Mouse (Mus musculus): ENCODE results near the gene Vmn1r158. TPM values are rescaled to one million over a fixed set of nuclear protein-coding genes. Genes with fewer than 3 reads are reported as not detected.

Vmn1r158 gene
- polyA plus RNA-seq (2014; fragmentation: Illumina TruSeq; extraction: RNeasy Lipid Tissue Mini Kit (QIAGEN cat#74804); ENCODE audit: low read depth, low replicate concordance) = not detected

GRCm38 (mm10) chr7:22790682-22791081 lies at the start of gene Vmn1r158:
Vmn1r158 (minus strand) TSS chr7:22790782.

GRCm38 (mm10) chr7:22761397-22761796 lies 29.2 kb downstream of the Vmn1r158 start, which contains the start of gene Vmn1r157:
Vmn1r157 (plus strand) TSS chr7:22761697.

Other genes with a start within 250 kb of the Vmn1r158 start
- not detected for gene Gm4201, start 225.4 kb downstream of the Vmn1r158 start, polyA plus RNA-seq (2014; fragmentation: Illumina TruSeq; extraction: RNeasy Lipid Tissue Mini Kit (QIAGEN cat#74804); ENCODE audit: low read depth, low replicate concordance)
- gene Gm4565, start 202.7 kb downstream of the Vmn1r158 start, polyA plus RNA-seq (2014; fragmentation: Illumina TruSeq; extraction: RNeasy Lipid Tissue Mini Kit (QIAGEN cat#74804); ENCODE audit: low read depth, low replicate concordance) = not detected
- not detected for gene Vmn1r155, start 132.8 kb downstream of the Vmn1r158 start, polyA plus RNA-seq (2014; fragmentation: Illumina TruSeq; extraction: RNeasy Lipid Tissue Mini Kit (QIAGEN cat#74804); ENCODE audit: low read depth, low replicate concordance)
- not detected for gene Gm8693, start 98.5 kb downstream of the Vmn1r158 start, polyA plus RNA-seq (2014; fragmentation: Illumina TruSeq; extraction: RNeasy Lipid Tissue Mini Kit (QIAGEN cat#74804); ENCODE audit: low read depth, low replicate concordance)
- not detected for gene Gm4567, start 71.1 kb downstream of the Vmn1r158 start, polyA plus RNA-seq (2014; fragmentation: Illumina TruSeq; extraction: RNeasy Lipid Tissue Mini Kit (QIAGEN cat#74804); ENCODE audit: low read depth, low replicate concordance)
- gene Vmn1r157, start 29.1 kb downstream of the Vmn1r158 start, polyA plus RNA-seq (2014; fragmentation: Illumina TruSeq; extraction: RNeasy Lipid Tissue Mini Kit (QIAGEN cat#74804); ENCODE audit: low read depth, low replicate concordance) = not detected
- gene Vmn1r159, start 52.8 kb upstream of the Vmn1r158 start, polyA plus RNA-seq (2014; fragmentation: Illumina TruSeq; extraction: RNeasy Lipid Tissue Mini Kit (QIAGEN cat#74804); ENCODE audit: low read depth, low replicate concordance) = not detected
- not detected for gene Vmn1r160, start 80.4 kb upstream of the Vmn1r158 start, polyA plus RNA-seq (2014; fragmentation: Illumina TruSeq; extraction: RNeasy Lipid Tissue Mini Kit (QIAGEN cat#74804); ENCODE audit: low read depth, low replicate concordance)
- not detected for gene Gm4214, start 193.9 kb upstream of the Vmn1r158 start, polyA plus RNA-seq (2014; fragmentation: Illumina TruSeq; extraction: RNeasy Lipid Tissue Mini Kit (QIAGEN cat#74804); ENCODE audit: low read depth, low replicate concordance)
- gene Gm4216, start 229.1 kb upstream of the Vmn1r158 start, polyA plus RNA-seq (2014; fragmentation: Illumina TruSeq; extraction: RNeasy Lipid Tissue Mini Kit (QIAGEN cat#74804); ENCODE audit: low read depth, low replicate concordance) = not detected